Mouse (Mus musculus) liver, adult 2 months (tissue): ENCODE measurements around the gene Wipi2.

Experiments used
- CTCF ChIP-seq: fragments of 200-500 bp; IDR thresholded peaks from 2 replicates; pipeline ENCODE4 v1.5.1; 2011; ENCODE audit warnings: low read depth, low read length, control low read depth
- POLR2A ChIP-seq: fragments of 200-500 bp; IDR thresholded peaks from 2 replicates; pipeline ENCODE4 v1.6.1; 2011; ENCODE audit warnings: low read length, control low read depth; ENCODE audit not compliant: insufficient read depth; ENCODE audit errors: extremely low read depth

DNA sequence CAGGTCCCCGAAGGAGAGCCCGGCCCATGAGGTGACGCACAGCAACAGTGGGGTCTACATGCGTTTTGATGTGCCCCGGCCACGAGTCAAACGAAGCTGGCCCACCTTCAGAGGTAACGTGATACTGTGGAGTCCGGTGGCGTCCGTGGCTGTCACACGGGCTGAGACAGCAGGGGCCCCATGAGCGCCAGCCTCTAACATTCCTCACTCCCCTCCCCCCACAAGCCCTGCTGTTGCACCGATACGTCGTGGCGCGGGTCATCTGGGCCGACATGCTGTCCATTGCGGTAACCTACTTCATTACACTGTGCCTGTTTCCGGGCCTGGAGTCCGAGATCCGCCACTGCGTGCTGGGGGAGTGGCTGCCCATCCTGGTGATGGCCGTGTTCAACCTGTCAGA lies 91.0 kb downstream of the Wipi2 start:
- TF ChIP-seq POLR2A, result no peak
- no peak for TF ChIP-seq CTCF
